In genomic region chr11:69758090-69758456, GRCm38 (mm10) we compare ENCODE assay signal across 7 mouse cellular contexts. TPM values are rescaled to one million over a fixed set of nuclear protein-coding genes. Genes with fewer than 3 reads are reported as not detected.
DNase-seq lines count a peak whose midpoint lies in the region; ATAC-seq and TF ChIP-seq lines count a peak whose summit lies in the region.

No protein-coding gene starts in this region.

- DNase-seq in adrenal gland, postnatal 25 days = peak; percentile 98
- peak; percentile 99 for DNase-seq in heart, adult 2 months
- peak; percentile 95 to 96 for DNase-seq in kidney, adult 8-10 months
- peak; percentile 95 to 97 for DNase-seq in spleen, postnatal 10 days (ENCODE audit: low spot score in 2 of 2)

- TF ChIP-seq EP300 in heart, adult 2 months (IDR thresholded peaks at IDR 0.05; ENCODE audit: insufficient read depth, low read depth, low read length) = no peak

- peak overlapping the region; percentile 69 for H3K4me3 ChIP-seq in embryonic facial prominence, embryonic 12.5 days
- H3K4me3 ChIP-seq in heart, adult 2 months = peak overlapping the region; percentile 66
- H3K4me3 ChIP-seq in limb, embryonic 13.5 days = peak overlapping the region; percentile 65
- peak overlapping the region; percentile 53 for H3K4me3 ChIP-seq in midbrain, embryonic 16.5 days (ENCODE audit: low read depth, low read length)

- peak overlapping the region; percentile 76 for H3K9ac ChIP-seq in embryonic facial prominence, embryonic 12.5 days
- peak overlapping the region; percentile 63 for H3K9ac ChIP-seq in heart, adult 2 months (ENCODE audit: low read depth, low read length)
- peak overlapping the region; percentile 79 for H3K9ac ChIP-seq in limb, embryonic 13.5 days
- peak overlapping the region; percentile 79 for H3K9ac ChIP-seq in midbrain, embryonic 16.5 days (ENCODE audit: low read depth, low read length)

- intact Hi-C loops in heart, adult 2 months (cut with DNase I) = loop anchor here (1.0 to 2.0 kb wide), 6 partner anchors 45 to 163 kb away; partner anchors contain the start of genes Eif5a, Senp3 and Tmem256

- H3K27ac ChIP-seq in embryonic facial prominence, embryonic 12.5 days = peak overlapping the region; percentile 98
- H3K27ac ChIP-seq in heart, adult 2 months = peak overlapping the region; percentile 100
- H3K27ac ChIP-seq in limb, embryonic 13.5 days = peak overlapping the region; percentile 98
- peak overlapping the region; percentile 99 for H3K27ac ChIP-seq in midbrain, embryonic 16.5 days (ENCODE audit: low read length)

- no peaks in the 10 kb centered on the region for H3K36me3 ChIP-seq in embryonic facial prominence, embryonic 12.5 days
- H3K36me3 ChIP-seq in heart, adult 2 months (ENCODE audit: control insufficient read depth, insufficient read depth, low read length) = peaks cover 7% of the 10 kb centered on the region
- no peaks in the 10 kb centered on the region for H3K36me3 ChIP-seq in limb, embryonic 13.5 days
- H3K36me3 ChIP-seq in midbrain, embryonic 16.5 days (ENCODE audit: control insufficient read depth, insufficient read depth, low read length) = no peaks in the 10 kb centered on the region

- no peaks in the 10 kb centered on the region for H3K27me3 ChIP-seq in embryonic facial prominence, embryonic 12.5 days
- H3K27me3 ChIP-seq in heart, adult 2 months (ENCODE audit: control insufficient read depth, insufficient read depth, low read length) = no peaks in the 10 kb centered on the region
- H3K27me3 ChIP-seq in limb, embryonic 13.5 days = no peaks in the 10 kb centered on the region
- no peaks in the 10 kb centered on the region for H3K27me3 ChIP-seq in midbrain, embryonic 16.5 days (ENCODE audit: control insufficient read depth, insufficient read depth, low read depth, low read length)

- TF ChIP-seq CTCF in heart, adult 2 months (IDR thresholded peaks at IDR 0.05) = no peak

- H3K4me1 ChIP-seq in embryonic facial prominence, embryonic 12.5 days = peaks cover 41% of the 10 kb centered on the region
- H3K4me1 ChIP-seq in heart, adult 2 months (ENCODE audit: control insufficient read depth, insufficient read depth, low read length) = peaks cover 4% of the 10 kb centered on the region; the same call in 1 of the 2 replicates
- peaks cover 55% of the 10 kb centered on the region for H3K4me1 ChIP-seq in limb, embryonic 13.5 days
- H3K4me1 ChIP-seq in midbrain, embryonic 16.5 days (ENCODE audit: control insufficient read depth, insufficient read depth, low read length) = peaks cover 41% of the 10 kb centered on the region

- ATAC-seq in embryonic facial prominence, embryonic 12.5 days (ENCODE audit: insufficient number of reproducible peaks, insufficient read depth, low FRiP score, low TSS enrichment) = peak; percentile 77
- ATAC-seq in limb, embryonic 13.5 days (ENCODE audit: low FRiP score, low read depth) = peak; percentile 85
- ATAC-seq in midbrain, embryonic 16.5 days = peak; percentile 84

- TF ChIP-seq POLR2A in heart, adult 2 months (IDR thresholded peaks at IDR 0.05; ENCODE audit: insufficient read depth, low read depth, low read length) = no peak

- H3K9me3 ChIP-seq in embryonic facial prominence, embryonic 12.5 days = no peaks in the 10 kb centered on the region
- no peaks in the 10 kb centered on the region for H3K9me3 ChIP-seq in limb, embryonic 13.5 days
- H3K9me3 ChIP-seq in midbrain, embryonic 16.5 days (replicated peaks; ENCODE audit: control insufficient read depth, low read length, poor library complexity, severe bottlenecking) = no peaks in the 10 kb centered on the region

- peak overlapping the region; percentile 75 for H3K4me2 ChIP-seq in embryonic facial prominence, embryonic 12.5 days (replicated peaks)
- peak overlapping the region; percentile 91 for H3K4me2 ChIP-seq in limb, embryonic 13.5 days (replicated peaks)
- peak overlapping the region; percentile 68 for H3K4me2 ChIP-seq in midbrain, embryonic 16.5 days (ENCODE audit: low read length)

- H3K79me2 ChIP-seq in heart, adult 2 months (replicated peaks; ENCODE audit: control insufficient read depth, insufficient read depth, low read length) = no peaks in the 10 kb centered on the region

- under 1% methylated on average over 26 of the region's 26 CpGs for WGBS in embryonic facial prominence, embryonic 12.5 days
- under 1% methylated on average over 26 of the region's 26 CpGs for WGBS in heart, adult 2 months
- under 1% methylated on average over 26 of the region's 26 CpGs for whole genome bisulfite sequencing in limb, embryonic 13.5 days
- 0% methylated on average over 26 of the region's 26 CpGs for WGBS in midbrain, embryonic 16.5 days

RNA-seq across cellular contexts. Expression of gene Polr2a, which starts 0.4 kb away (rescaled TPM):
- 98.5 and 101 TPM in 2 replicates for total RNA-seq in adrenal gland, postnatal 25 days (2021)
- polyA plus RNA-seq in embryonic facial prominence, embryonic 12.5 days (2016; fragmentation: Nextera tagmentation; extraction: Ambion mirVana) = 27.9 and 32.7 TPM in 2 replicates
- 10 to 100 TPM; 25.3 to 30.4 TPM for total RNA-seq in heart, adult 2 months (2021)
- 15.6 and 20.2 TPM in 2 replicates for polyA plus RNA-seq in heart, adult 2 months (2012; rRNA removed)
- polyA plus RNA-seq in limb, embryonic 13.5 days (2015; fragmentation: Nextera tagmentation; extraction: Ambion mirVana) = 27.2 and 28.5 TPM in 2 replicates
- polyA plus RNA-seq in midbrain, embryonic 16.5 days (2015; fragmentation: Nextera tagmentation; extraction: Ambion mirVana) = 13.0 and 15.5 TPM in 2 replicates

RNA-seq across cellular contexts. Expression of gene Slc35g3, which starts 3.7 kb away (rescaled TPM):
- not detected in 2 replicates for total RNA-seq in adrenal gland, postnatal 25 days (2021)
- polyA plus RNA-seq in embryonic facial prominence, embryonic 12.5 days (2016; fragmentation: Nextera tagmentation; extraction: Ambion mirVana) = not detected in 2 replicates
- total RNA-seq in heart, adult 2 months (2021) = not detected
- 0.35 TPM in 1 of 2 replicates, not detected in the other for polyA plus RNA-seq in heart, adult 2 months (2012; rRNA removed)
- not detected in 2 replicates for polyA plus RNA-seq in limb, embryonic 13.5 days (2015; fragmentation: Nextera tagmentation; extraction: Ambion mirVana)
- polyA plus RNA-seq in midbrain, embryonic 16.5 days (2015; fragmentation: Nextera tagmentation; extraction: Ambion mirVana) = 0.21 and 0.22 TPM in 2 replicates

RNA-seq across cellular contexts. Expression of gene Zbtb4, which starts 7.6 kb away (rescaled TPM):
- 39.5 and 65.8 TPM in 2 replicates for total RNA-seq in adrenal gland, postnatal 25 days (2021)
- polyA plus RNA-seq in embryonic facial prominence, embryonic 12.5 days (2016; fragmentation: Nextera tagmentation; extraction: Ambion mirVana) = 2.1 and 2.4 TPM in 2 replicates
- total RNA-seq in heart, adult 2 months (2021) = 10 to 100 TPM; 42.9 to 47.9 TPM
- 19.8 and 25.4 TPM in 2 replicates for polyA plus RNA-seq in heart, adult 2 months (2012; rRNA removed)
- polyA plus RNA-seq in limb, embryonic 13.5 days (2015; fragmentation: Nextera tagmentation; extraction: Ambion mirVana) = 3.2 and 3.4 TPM in 2 replicates
- 4.2 and 5.2 TPM in 2 replicates for polyA plus RNA-seq in midbrain, embryonic 16.5 days (2015; fragmentation: Nextera tagmentation; extraction: Ambion mirVana)

RNA-seq across cellular contexts. Expression of gene Chrnb1, which starts 37.7 kb away (rescaled TPM):
- total RNA-seq in adrenal gland, postnatal 25 days (2021) = 1.8 and 2.4 TPM in 2 replicates
- polyA plus RNA-seq in embryonic facial prominence, embryonic 12.5 days (2016; fragmentation: Nextera tagmentation; extraction: Ambion mirVana) = 11.1 and 11.9 TPM in 2 replicates
- 1 to 10 TPM; 4.1 TPM for total RNA-seq in heart, adult 2 months (2021)
- polyA plus RNA-seq in heart, adult 2 months (2012; rRNA removed) = 10.3 and 16.4 TPM in 2 replicates
- 23.6 and 27.7 TPM in 2 replicates for polyA plus RNA-seq in limb, embryonic 13.5 days (2015; fragmentation: Nextera tagmentation; extraction: Ambion mirVana)
- polyA plus RNA-seq in midbrain, embryonic 16.5 days (2015; fragmentation: Nextera tagmentation; extraction: Ambion mirVana) = 1.4 and 1.6 TPM in 2 replicates

RNA-seq across cellular contexts. Expression of gene Fgf11, which starts 43.6 kb away (rescaled TPM):
- 3.6 and 3.9 TPM in 2 replicates for total RNA-seq in adrenal gland, postnatal 25 days (2021)
- polyA plus RNA-seq in embryonic facial prominence, embryonic 12.5 days (2016; fragmentation: Nextera tagmentation; extraction: Ambion mirVana) = 1.7 and 2.2 TPM in 2 replicates
- total RNA-seq in heart, adult 2 months (2021) = 1 to 10 TPM; 1.9 to 2.5 TPM
- 3.3 and 4.3 TPM in 2 replicates for polyA plus RNA-seq in heart, adult 2 months (2012; rRNA removed)
- 2.8 and 2.9 TPM in 2 replicates for polyA plus RNA-seq in limb, embryonic 13.5 days (2015; fragmentation: Nextera tagmentation; extraction: Ambion mirVana)
- 4.1 and 4.5 TPM in 2 replicates for polyA plus RNA-seq in midbrain, embryonic 16.5 days (2015; fragmentation: Nextera tagmentation; extraction: Ambion mirVana)

Comparison
In these comparisons a context has a peak if more than half of its experiments do, and no peak if none do; other contexts are left out.
1. Peak in every context shown above with its lines: DNase-seq, ATAC-seq, H3K4me3 ChIP-seq and H3K27ac ChIP-seq.